Mouse (Mus musculus) ES-Bruce4 (cell line): ENCODE results near the gene Ccl17.

ENCODE experiments used
- CTCF ChIP-seq: IDR thresholded peaks from one replicate; pipeline ENCODE4 v1.8.1; 2011; ENCODE audit warnings: low read depth, low read length
- EP300 ChIP-seq: IDR thresholded peaks from 2 replicates; pipeline ENCODE4 v1.6.1; 2011; ENCODE audit warnings: low read depth, low read length; ENCODE audit not compliant: insufficient read depth
- POLR2A ChIP-seq: IDR thresholded peaks from one replicate; pipeline ENCODE4 v1.8.1; 2011; ENCODE audit warnings: low read length; ENCODE audit not compliant: insufficient read depth

DNA sequence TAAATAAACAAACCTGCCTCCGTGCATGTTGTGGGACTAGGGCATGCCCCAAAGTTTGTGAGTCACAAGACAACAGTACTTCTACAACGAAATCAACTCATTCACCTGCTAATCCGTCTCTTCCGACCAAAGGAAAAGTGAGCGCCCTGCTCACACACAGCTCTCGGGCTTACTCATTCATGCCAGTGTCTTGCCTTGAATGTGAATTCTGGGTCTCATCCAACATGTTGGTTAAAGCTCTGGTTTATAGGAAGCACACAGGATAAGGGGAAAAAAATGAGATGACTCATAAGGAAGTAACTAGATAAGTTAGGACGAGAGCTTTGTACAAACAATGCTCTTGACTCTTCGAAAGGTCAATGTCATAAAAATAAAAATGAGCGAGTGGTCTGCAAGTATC lies 43.2 kb upstream of the Ccl17 start:
- TF ChIP-seq CTCF (no peak), EP300 (no peak), POLR2A (no peak)
